Comparison of ENCODE assay signal across 15 mouse cellular contexts in genomic region chr2:13370556-13370955, GRCm38 (mm10).
DNase-seq lines count a peak whose midpoint lies in the region; ATAC-seq lines count a peak whose summit lies in the region.
"Had no signal": no experiment of that assay in that cellular context is flagged by ENCODE, and none has a peak within 500 bp of the region (broad histone marks: within the 10 kb centered on the region; RNA-seq: fewer than 3 reads in every experiment).

No protein-coding gene starts in this region.

- H3K27ac ChIP-seq in heart, embryonic 15.5 days: peak overlapping the region; percentile 98
- 0 out of 2 replicates have a peak overlapping the region, but pooled peaks have one; percentile 90 for H3K27ac ChIP-seq in lung, embryonic 15.5 days
- H3K27ac ChIP-seq in embryonic facial prominence, embryonic 15.5 days (replicated peaks): 0 out of 2 replicates have a peak overlapping the region, but pooled peaks have one; percentile 84

- peaks cover 24% of the 10 kb centered on the region for H3K4me1 ChIP-seq in heart, embryonic 15.5 days (replicated peaks)
- peaks cover 23% of the 10 kb centered on the region for H3K4me1 ChIP-seq in lung, embryonic 15.5 days
- H3K4me1 ChIP-seq in embryonic facial prominence, embryonic 15.5 days: peaks cover 11% of the 10 kb centered on the region

- no peak for DNase-seq in heart, adult 18-20 months
- no peak for DNase-seq in lung, postnatal 14 days
- DNase-seq in WW6 (ENCODE audit: low read depth, low spot score): peak; percentile 38
- no peak for DNase-seq in thymus, postnatal 25 days
- DNase-seq: adrenal gland, postnatal 14 days; cerebellum, adult 9-11 months; gastrocnemius, postnatal 10 days; kidney, adult 9 months; lung, adult 18-20 months; thymus, adult 2 months had no signal

- ATAC-seq in heart, embryonic 15.5 days (replicated peaks; ENCODE audit: insufficient number of reproducible peaks, insufficient read depth, low FRiP score, low read depth): no peak
- ATAC-seq in lung, embryonic 15.5 days (ENCODE audit: borderline replicate concordance, extremely low read depth, low FRiP score, low TSS enrichment): no peak
- ATAC-seq in embryonic facial prominence, embryonic 15.5 days (ENCODE audit: insufficient number of reproducible peaks, low FRiP score, low TSS enrichment, low read depth): no peak
- ATAC-seq: forebrain, embryonic 14.5 days; hindbrain, embryonic 16.5 days had no signal

- H3K9ac ChIP-seq in heart, embryonic 15.5 days: no peak overlapping the region
- no peak overlapping the region for H3K9ac ChIP-seq in lung, embryonic 15.5 days
- H3K9ac ChIP-seq in embryonic facial prominence, embryonic 15.5 days: no peak overlapping the region

- no peaks in the 10 kb centered on the region for H3K9me3 ChIP-seq in heart, embryonic 15.5 days (replicated peaks)
- H3K9me3 ChIP-seq in lung, embryonic 15.5 days: no peaks in the 10 kb centered on the region
- H3K9me3 ChIP-seq in embryonic facial prominence, embryonic 15.5 days (replicated peaks): no peaks in the 10 kb centered on the region

- no peak overlapping the region for H3K4me2 ChIP-seq in heart, embryonic 15.5 days
- no peak overlapping the region for H3K4me2 ChIP-seq in lung, embryonic 15.5 days
- no peak overlapping the region for H3K4me2 ChIP-seq in embryonic facial prominence, embryonic 15.5 days (replicated peaks)

- H3K36me3 ChIP-seq in heart, embryonic 15.5 days: no peaks in the 10 kb centered on the region
- no peaks in the 10 kb centered on the region for H3K36me3 ChIP-seq in lung, embryonic 15.5 days
- no peaks in the 10 kb centered on the region for H3K36me3 ChIP-seq in embryonic facial prominence, embryonic 15.5 days

- no peaks in the 10 kb centered on the region for H3K27me3 ChIP-seq in heart, embryonic 15.5 days
- no peaks in the 10 kb centered on the region for H3K27me3 ChIP-seq in lung, embryonic 15.5 days
- no peaks in the 10 kb centered on the region for H3K27me3 ChIP-seq in embryonic facial prominence, embryonic 15.5 days

- H3K4me3 ChIP-seq in heart, embryonic 15.5 days: no peak overlapping the region
- H3K4me3 ChIP-seq in lung, embryonic 15.5 days: no peak overlapping the region
- H3K4me3 ChIP-seq in embryonic facial prominence, embryonic 15.5 days (replicated peaks): no peak overlapping the region

- WGBS in heart, embryonic 15.5 days: 68% methylated on average over 2 of the region's 2 CpGs
- 51% methylated on average over 2 of the region's 2 CpGs for WGBS in lung, embryonic 15.5 days
- WGBS in embryonic facial prominence, embryonic 15.5 days: 63% methylated on average over 2 of the region's 2 CpGs
